Mouse (Mus musculus) natural killer cell, adult 2 months (primary cell): ENCODE results near the gene Cutal.
"Not testable (repeated sequence)": the region's sequence is repeated elsewhere in the genome, so short reads cannot be mapped to it uniquely, and the experiment has no call there.

ENCODE experiments used
- DNase-seq, 2 experiments: peaks; one replicate each; pipeline ENCODE4 v3.0.0; 2022; ENCODE audit warnings: low spot score in 2 of 2

The Cutal gene

DNA sequence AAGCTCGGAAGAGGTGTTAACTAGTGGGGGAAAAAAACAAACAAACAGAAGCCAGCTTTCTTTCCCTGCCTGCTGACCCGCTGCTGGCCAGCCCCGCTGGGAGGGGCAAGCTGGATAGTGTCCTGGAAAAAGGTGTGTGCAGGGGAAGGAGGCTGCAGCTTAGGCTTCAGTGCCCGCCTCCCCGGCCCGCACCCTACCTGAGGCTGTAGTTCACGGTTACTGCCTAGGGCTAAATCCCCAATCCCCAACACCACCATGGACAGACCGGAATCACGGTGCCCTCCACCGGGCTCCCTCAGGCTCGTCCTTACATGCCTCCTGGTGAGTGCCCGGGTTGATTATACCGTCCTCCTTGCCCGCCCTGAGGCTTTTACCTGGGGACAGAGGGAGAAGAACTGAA, at the start of gene Cutal:
Gene Cutal, plus strand, starts transcription at position 126 of the 400 bp plus-strand sequence.
- no peak for DNase-seq

DNA sequence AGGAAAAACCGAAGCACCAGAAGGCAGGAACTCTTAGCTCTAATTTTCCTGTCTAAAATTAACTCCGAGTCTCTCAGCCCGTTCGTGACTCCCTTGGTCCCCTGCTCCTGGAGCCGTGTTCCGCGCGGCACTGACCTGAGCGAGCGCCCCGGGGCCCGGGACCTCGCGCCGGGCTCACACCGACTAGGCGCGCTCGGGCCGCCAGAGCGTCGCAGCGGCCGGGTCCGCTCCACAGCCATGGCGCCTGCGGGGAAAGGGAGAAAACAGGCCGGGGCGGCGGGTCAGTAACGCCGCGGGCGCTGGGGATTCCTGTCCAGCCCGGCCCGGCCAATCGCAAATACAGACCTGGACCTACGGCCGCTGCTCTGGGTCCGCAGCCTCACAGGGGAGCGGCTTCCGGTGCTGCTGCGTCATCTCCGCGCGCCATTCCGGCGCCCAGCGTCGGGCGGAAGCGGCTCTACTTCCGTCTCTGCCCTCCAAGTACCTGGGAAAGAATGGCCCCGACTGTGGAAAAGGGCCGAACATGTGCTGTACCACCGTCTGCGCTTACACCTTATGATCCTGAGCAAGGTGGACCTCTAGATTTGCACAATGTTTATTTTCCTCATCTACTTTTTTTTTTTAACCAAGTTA, 48.3 kb upstream of the Cutal start, which contains the start of gene Fbxw2:
Gene Fbxw2, minus strand, starts transcription at position 485 of the 633 bp plus-strand sequence.
- peak; percentile 83 to 87 for DNase-seq

DNA sequence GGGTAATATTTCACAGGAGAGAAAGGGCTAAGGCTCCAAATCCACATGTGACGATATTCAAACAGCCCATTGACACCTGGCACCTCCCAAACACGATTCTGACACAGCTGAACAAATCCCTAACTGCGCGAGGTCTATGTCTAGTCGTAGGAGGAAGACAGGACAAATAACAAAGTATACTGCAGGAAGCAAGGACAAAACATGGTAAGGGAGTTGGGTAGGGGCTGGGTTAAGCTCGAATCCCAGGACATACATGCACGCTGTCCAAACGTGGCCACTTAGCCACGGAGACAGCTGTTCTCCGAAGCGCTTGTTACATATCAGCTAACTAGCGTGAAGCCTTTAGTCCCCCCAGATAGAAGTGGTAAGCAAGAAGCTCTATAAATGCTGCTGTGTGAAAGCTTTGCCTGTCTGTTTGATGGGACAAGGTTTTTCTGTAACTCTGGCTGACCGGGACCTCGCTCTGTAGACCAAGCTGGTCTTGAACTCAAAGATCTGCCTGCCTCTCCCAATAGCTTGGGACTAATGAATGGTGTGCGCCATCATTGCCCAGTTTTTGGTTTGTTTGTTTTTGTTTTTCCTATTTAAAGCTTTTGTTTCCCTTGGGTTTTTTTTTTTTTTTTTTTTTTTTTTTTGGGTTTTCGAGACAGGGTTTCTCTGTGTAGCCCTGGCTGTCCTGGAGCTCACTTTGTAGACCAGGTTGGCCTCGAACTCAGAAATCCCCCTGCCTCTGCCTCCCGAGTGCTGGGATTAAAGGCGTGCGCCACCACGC, 47.5 kb upstream of the Cutal start:
- DNase-seq, result no peak

DNA sequence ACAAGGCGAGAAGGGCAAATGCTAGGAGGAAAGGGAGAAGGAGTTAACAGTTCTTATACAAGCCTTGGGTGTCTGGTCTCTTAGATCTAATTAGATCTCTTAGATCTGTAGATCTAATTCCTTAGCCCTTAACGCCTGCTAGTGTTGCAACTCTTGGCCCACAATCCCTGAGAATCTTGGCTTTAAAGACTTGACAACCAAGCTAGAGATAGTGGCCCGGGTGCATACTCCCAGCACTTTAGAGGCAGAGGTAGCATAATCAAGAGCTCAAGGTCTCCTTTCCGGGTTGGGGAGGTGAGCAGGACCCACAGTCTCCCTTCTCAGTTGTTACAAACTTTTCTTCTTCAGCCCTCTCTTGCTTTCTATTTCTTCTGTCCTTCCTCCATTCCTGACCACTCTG, 46.6 kb upstream of the Cutal start:
- DNase-seq, result no peak

DNA sequence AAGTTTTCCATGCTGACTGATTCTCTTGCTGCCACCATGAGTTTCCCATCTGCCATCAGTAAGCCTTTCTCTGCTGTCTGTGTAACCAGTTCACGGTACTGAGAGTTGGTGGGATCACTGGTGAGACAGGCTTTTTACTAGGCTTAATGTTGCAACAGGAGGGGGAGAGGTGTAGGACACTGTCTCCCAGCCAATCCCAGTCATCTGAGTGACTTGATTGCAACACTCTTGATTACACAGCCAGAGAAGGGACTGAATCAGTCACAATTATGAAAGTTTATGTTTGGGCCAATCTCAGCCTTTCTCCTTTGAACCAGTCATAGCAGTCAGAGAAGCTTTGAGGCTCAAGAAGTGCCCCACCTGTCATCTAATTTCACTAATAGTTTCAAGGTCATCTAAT, 46.2 kb upstream of the Cutal start:
- DNase-seq, result no peak

DNA sequence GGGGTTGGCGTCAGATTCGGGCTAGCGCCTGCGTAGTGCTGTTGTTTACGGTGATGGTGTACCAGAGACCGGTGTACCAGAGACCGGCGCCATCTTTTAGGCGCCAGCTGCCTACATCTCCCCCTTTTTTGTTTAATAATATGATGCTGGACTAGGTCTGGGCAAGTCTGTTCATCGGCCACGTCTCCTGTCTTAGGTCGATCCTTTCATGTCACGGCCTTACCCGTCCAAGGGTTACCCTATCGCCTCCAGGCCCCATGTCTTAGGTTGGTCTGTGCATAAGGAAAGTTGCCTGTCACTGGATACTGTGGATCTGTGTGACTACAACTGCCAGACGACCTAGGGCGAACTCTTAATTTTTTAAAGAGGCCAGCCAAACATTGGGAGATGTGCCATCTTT, 44.1 kb upstream of the Cutal start:
- not testable (repeated sequence) for DNase-seq

DNA sequence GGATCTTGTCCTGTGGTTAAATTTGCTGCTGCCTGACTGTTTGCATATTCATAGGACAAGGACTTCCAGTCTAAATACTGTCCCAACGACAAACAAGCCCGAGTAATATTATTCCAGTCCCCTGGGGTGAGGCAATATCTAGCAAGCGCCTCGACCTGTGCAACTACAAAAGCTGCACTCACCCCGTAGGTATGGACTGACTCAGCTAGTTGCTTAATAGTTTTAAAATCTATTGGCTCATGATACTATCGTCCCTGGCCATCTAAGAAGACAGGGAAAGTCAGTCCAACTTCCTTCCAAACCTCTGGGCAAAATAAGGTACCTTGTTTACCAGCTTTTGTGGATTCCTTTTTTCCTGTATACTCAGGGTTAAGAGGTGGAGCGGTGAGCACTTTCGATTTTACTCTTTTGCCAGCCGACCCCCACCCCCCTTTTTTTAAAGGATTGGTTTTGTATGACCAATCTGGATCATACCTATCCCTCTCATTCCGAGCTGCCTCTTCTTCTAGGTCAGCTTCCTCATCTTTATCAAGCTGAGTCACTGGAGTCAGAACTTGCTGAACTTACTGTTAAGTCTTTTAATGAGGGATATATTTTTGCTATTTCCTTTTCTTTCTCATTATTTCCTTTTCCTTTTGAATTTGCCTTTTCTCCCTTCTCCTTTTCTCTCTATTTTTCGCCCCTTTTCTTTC, 41.3 kb upstream of the Cutal start, which contains the start of gene Gm34653:
Gene Gm34653, plus strand, starts transcription at position 242 of the 692 bp plus-strand sequence.
- not testable (repeated sequence) for DNase-seq

DNA sequence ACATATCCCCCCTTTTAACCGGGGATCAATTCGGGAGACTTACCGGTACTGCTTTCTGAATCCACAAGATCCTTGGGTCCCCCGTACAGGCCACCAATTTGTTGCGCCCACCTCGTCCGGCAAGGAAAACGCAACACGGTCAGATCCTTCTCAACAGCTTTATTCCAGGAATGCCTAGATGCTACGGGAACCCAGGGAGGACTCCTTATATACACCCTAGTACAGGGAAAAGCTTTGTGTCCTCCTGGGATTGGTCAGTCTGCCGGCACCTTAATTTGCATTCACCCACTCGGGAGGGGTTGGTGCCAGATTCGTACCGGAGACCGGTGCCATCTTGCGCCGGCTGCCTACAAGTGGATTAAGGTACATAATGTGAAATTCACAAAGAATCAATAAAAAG, 40.6 kb upstream of the Cutal start:
- DNase-seq, result no peak

DNA sequence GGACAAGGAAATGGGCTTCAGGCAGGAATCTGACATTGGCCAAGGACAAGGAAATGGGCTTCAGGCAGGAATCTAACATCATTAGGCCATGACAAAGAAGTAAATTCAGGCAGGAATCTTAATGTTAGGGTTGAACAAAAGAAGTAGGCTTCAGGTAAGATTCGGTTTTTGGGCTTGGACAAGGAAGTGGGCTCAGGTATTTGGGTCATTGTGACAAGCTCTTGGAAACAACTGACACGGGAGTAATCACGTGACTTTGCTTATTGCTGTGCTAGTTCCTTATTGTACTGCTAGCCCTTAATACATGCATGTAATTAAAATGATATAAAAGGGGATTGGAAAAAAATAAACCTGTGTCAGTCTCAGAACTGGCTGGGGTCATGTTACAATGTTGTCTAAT, 38.5 kb upstream of the Cutal start:
- DNase-seq, result no peak

DNA sequence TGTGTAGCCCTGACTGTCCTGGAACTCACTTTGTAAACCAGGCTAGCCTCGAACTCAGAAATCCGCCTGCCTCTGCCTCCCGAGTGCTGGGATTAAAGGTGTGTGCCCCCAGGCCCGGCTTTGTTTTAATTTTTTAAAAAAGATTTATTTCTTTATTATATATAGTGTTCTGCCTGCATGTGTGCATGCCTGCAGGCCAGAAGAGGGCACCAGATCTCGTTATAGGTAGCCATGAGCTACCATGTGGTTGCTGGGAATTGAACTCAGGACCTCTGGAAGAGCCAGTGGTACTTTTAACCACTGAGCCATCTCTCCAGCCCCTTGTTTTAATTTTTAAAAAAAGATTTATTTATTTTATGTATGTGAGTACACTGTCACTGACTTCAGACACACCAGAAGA, 34.1 kb upstream of the Cutal start:
- DNase-seq, result not testable (repeated sequence)

DNA sequence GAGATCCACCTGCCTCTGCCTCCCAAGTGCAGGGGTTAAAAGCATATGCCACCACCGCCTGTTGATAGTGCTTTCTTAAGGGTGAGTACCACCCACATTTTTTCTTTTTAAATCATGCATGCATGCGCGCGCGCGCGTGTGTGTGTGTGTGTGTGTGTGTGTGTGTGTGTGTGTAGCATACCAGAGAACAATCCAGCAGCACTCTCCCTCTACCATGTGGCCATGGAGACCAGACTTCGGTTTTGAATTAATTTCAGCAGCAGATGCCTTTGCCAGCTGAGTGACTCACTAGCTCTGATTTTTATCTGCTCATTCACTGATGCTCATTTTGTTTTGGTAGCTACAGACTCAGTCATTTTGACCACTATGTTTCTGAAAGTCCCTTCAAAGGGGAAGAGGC, 32.5 kb upstream of the Cutal start:
- DNase-seq, result no peak

DNA sequence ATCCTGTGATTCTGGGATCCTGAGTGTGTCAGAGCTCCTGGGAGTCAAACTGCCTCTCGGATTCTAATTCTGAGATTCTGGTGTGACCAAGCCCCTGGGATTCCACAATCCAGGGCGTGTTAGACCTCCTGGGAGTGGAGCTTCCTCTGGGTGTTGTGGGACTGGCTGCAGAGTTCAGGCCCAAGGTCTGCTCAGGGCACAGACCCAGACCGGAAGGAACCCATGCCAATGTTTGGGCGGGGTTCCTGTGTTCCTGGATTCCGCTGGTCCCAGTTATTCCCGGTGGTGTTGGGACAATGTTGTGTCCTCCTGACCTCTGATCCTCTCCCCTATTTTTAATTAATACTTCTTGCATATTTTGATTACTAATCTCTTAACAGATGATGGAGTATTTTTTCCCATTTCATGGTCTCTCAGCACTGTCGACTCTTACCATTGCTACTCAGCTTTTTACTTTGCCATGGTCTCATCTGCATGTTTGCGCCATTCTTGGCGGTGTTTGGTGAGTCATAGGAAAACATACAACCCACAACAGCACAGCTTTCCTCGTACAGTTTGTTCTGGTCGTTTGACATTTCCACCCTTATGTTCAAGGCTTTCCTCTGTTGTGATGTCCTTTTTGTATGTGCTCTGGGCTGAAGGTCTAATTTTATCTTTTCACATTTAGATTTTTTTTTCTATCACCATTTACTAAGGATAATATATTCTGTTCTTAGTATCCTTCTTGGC, 30.8 kb upstream of the Cutal start:
- DNase-seq, result no peak

DNA sequence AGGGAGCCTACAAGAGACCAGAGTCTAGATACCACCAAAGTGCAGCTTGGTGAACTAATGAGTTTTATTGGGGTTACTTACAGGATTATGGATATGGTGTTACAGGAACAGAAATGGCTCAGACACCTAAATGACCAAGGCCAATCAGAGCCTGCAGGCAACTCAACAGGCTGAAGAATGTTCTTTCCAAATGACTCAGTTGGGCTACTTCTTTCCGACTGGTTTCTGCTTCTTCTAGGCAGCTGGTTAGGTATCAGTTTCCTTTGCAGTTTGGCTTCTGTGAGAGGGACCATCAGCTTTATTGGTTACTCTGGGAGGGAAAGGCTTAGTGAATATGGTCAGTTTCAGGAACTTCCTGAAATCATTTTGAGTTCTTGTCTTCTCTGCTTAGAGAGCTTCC, 26.5 kb upstream of the Cutal start:
- no peak for DNase-seq

DNA sequence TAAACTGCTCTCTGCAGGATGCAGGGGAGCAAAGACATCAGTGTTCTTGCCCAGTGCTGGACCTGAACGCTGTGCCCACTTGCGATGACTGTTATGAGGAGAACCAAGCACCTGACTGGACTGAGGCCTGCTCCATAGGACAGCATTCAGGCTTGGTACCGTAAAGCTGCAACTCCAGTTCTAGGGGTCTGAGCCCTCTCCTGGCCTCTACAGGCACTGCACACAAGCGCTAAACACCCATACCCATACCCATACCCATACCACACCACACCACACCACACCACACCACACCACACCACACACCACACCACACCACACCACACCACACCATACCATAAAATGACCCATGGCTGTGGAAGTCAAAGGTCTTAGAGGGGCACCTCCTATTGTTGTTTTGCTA, 18.9 kb upstream of the Cutal start:
- no peak for DNase-seq

DNA sequence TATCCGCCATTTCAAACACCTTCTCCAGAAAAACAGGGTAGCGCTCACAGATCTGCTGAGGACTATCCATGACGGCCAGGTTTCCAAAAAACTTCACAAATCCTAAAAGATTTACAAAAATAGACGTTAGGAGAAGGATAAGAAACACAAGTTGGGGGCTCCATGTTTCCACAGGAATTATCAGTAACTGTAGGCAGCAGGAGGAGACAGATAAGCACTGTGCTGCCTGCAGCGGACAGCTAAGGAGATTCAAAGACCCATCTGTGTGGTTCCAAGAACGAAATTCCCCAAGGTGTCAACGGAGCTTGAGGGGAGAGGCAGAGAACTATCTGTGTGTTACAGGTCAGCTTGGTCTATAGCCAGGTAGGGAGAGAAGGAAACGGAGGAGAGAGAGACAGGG, 16.5 kb upstream of the Cutal start:
- DNase-seq, result no peak

DNA sequence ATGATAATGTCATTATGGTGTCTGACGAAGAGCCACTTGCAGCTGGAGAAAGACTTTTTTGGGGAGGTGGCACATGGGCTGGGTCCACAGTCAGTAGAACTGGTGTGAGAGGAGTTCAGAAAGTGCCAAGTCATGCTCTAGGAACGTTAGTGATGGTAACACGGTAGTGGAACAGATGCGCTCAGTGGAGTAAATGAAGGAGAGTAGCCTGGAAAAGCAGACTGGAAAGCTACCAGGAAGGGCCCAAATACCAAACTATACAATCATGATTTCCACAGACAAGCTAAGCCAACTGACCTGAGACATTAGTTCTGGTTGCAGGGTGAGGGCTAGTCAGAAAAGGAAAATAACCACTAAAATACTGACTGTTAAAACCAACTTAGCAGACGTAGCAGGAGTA, 4.5 kb upstream of the Cutal start:
- no peak for DNase-seq

DNA sequence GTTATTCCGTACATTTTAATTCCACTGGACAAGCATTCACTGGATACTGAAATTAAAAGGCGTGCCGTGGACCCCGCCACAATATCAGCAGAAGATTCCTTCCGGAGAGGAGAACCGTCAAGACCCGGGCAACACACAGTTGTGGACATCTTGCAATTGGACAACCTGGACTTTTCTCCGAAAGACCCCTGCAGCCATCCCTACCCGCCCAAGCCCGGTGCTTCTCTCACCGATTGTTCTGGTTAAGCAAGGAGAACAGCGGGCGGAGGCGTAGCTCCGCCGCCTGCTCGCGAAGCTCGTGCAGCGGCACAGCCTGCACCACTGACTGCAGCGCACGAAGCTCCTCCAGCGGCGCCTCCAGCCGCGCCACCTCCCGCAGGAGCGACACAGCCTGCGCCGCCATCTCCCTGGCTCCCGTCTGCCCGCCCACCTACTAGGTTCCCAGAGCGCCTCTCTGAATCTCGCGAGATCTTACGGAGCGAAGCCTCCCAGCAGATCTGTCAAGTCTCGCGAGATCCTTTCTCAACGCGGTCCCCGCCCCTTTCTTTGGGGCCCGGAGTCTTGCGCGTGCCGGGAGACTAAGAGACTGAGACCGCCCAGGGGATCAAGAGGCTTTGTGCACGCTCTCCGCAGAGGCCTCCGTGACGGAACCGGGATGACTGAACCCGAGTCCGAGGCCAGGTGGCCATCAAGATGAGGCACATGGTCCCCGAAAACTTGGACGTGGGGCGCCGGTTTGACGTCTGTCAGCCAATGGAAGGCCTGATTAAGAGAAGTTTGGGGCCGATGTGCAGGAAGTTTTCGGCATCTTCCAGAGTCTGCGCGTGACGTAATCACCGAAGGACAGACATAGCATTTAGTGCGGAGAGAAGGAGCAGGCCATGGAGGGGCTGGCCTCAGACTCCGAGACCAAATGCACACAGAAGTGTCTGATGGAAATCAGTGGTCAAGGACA, 3.4 kb upstream of the Cutal start:
- peak; percentile 92 to 93 for DNase-seq

DNA sequence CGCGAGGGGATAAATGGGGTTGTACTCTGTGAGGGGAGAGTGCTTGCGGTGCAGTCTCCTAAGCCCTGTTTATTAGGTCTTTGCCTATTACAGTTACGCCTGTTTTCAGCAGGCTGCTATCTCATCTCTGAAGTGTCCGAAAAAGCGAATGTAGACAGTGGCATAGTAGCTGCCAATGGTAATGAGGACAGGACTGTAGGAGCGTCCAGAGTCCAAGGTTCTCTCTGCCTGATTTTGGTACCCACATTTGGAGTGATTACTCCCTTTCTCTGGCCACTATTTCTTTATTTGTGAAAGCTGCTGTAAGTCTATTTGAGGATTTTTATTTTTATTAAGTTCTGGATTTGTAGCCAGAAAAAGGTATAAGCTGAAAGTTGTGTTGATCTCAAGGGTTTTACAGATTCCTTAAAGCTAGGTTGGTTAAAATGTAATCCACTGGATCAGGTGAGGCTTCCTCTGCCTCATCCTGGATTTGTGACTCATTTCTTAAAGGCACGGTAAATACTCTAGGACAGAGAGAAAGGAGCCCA, 685 bp downstream of the Cutal start, which contains the start of gene Psmd5:
Gene Psmd5, minus strand, starts transcription at position 153 of the 530 bp plus-strand sequence.
- no peak for DNase-seq

DNA sequence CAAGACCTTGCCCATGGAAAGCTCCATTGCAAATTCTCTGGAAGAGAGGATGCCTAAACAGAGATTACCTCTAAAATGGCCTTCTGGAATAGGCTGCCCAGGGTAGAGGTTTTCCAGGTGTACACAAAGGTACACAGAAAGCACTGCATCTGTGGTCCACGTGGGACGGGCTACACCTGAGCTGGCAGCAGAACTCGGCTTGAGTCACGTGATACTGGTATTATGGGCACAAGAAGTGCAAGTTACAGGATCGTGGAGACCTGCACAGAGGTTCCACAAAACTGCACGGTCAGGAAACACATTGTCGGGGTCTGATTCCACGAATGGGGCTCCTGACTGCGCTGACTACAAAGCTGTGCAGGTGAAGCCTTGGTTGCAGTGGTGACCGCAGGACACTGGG, 5.9 kb downstream of the Cutal start:
- no peak for DNase-seq

DNA sequence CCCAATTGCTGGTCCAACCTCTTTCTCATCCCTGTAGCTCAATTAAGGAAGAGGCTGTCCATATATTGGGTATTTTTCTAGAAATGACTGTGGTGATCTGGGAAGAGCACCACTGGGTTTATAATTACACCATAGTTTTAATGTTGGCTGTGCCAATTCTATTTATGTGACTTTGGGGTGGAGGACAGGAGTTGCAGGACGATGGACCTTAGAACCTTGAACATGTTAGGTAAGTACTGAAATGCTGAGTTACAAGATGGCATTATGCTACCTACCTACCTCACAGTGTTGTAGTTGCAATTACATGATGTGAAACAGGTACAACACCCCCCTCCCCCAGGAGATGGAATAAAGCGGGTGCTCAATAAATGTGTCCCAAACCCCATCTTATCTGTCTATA, 8.6 kb downstream of the Cutal start:
- no peak for DNase-seq

DNA sequence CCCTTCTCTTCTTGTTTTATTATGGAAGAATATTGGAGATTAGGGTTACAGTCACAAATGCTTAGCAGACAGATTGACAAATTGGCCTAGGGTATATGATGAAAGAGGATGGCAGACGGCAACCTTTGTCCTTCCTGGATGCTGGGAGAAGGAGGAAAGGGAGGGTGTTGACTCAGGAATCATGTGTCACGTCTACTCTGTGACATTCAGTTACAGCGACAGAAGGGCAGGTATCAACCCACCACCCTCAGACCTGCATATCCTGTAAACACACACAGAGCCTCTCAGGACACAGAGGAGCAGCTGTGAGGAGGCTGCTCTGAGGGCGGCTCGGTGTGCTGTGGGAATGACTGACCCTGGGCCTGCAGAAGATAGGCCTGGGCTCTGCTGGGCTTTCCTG, 9.0 kb downstream of the Cutal start:
- DNase-seq, result no peak
